Mouse (Mus musculus) spleen, postnatal 36 days (tissue): ENCODE results near the gene Gm7942.
"Not testable (repeated sequence)": the region's sequence is repeated elsewhere in the genome, so short reads cannot be mapped to it uniquely, and the experiment has no call there.

Experiments
- DNase-seq, 2 experiments: peaks; one replicate each; pipeline ENCODE4 v3.0.0; 2022; ENCODE audit warnings: low spot score in 2 of 2, mixed read lengths in 1 of 2

Gm7942 gene

DNA sequence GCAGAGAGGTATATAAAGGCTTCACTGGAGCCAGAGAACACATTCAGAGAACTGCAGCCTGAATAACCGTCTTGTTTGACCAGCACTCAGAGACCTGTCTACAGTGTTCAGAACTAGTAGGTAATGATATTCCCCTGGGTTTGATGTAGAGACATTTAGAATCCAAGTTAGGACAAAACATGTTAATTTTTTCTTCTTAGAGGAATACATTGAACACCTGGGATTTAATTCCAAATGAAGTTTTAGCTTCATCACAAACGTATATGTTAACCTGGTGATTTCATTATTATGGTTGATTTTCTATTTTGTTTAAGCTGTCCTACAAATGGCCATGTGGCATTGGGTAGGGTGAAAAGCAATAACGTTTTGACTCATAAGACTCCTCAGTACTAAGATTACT, at the start of gene Gm7942:
Gene Gm7942 (plus strand): TSS at position 301 of the 400 bp plus-strand sequence.
- DNase-seq = not testable (repeated sequence)
